13 mouse cellular contexts compared by ENCODE assay signal in genomic region chr14:28949785-28950184, GRCm38 (mm10).
DNase-seq lines count a peak whose midpoint lies in the region; ATAC-seq and TF ChIP-seq lines count a peak whose summit lies in the region.
"Had no signal": no experiment of that assay in that cellular context is flagged by ENCODE, and none has a peak within 500 bp of the region (broad histone marks: within the 10 kb centered on the region; RNA-seq: fewer than 3 reads in every experiment).

No protein-coding gene starts in this region.

- no peaks in the 10 kb centered on the region for H3K27me3 ChIP-seq in kidney, adult 2 months (replicated peaks; ENCODE audit: control insufficient read depth, insufficient read depth, low read length)
- H3K27me3 ChIP-seq in lung, postnatal 0 days (replicated peaks; ENCODE audit: insufficient read depth, low read length): no peaks in the 10 kb centered on the region
- H3K27me3 ChIP-seq: lung, embryonic 15.5 days; midbrain, embryonic 13.5 days had no signal

- H3K9ac ChIP-seq in lung, postnatal 0 days (replicated peaks; ENCODE audit: low read depth): no peak overlapping the region
- H3K9ac ChIP-seq: lung, embryonic 15.5 days; midbrain, embryonic 13.5 days had no signal

- no peak for TF ChIP-seq EP300 in lung, postnatal 0 days (IDR thresholded peaks at IDR 0.05)

- no peak overlapping the region for H3K4me2 ChIP-seq in lung, postnatal 0 days (replicated peaks; ENCODE audit: low read depth, low read length)
- H3K4me2 ChIP-seq: lung, embryonic 15.5 days; midbrain, embryonic 13.5 days had no signal

- WGBS in kidney, adult 2 months: 74% methylated on average over 1 of the region's 1 CpGs
- WGBS in lung, postnatal 0 days: 76% methylated on average over 1 of the region's 1 CpGs
- 81% methylated on average over 1 of the region's 1 CpGs for WGBS in olfactory bulb, adult 2 months

- H3K36me3 ChIP-seq in kidney, adult 2 months (ENCODE audit: control insufficient read depth, insufficient read depth, low read length): no peaks in the 10 kb centered on the region
- no peaks in the 10 kb centered on the region for H3K36me3 ChIP-seq in lung, postnatal 0 days (ENCODE audit: insufficient read depth, low read length)
- H3K36me3 ChIP-seq: lung, embryonic 15.5 days; midbrain, embryonic 13.5 days had no signal

- peaks cover 8% of the 10 kb centered on the region; the same call in 1 of the 2 replicates for H3K4me1 ChIP-seq in kidney, adult 2 months (ENCODE audit: control insufficient read depth, insufficient read depth, low read length)
- H3K4me1 ChIP-seq in lung, postnatal 0 days (ENCODE audit: insufficient read depth, low read depth, low read length): no peaks in the 10 kb centered on the region
- peaks cover 9% of the 10 kb centered on the region; the same call in 1 of the 2 replicates for H3K4me1 ChIP-seq in olfactory bulb, adult 2 months (ENCODE audit: control insufficient read depth, insufficient read depth, low read length)
- H3K4me1 ChIP-seq: lung, embryonic 15.5 days had no signal

- TF ChIP-seq CTCF in kidney, adult 2 months (conservative IDR thresholded peaks at IDR 0.05; ENCODE audit: insufficient read depth, insufficient read length, low read depth, low read length): peak; percentile 47
- TF ChIP-seq CTCF in lung, postnatal 0 days (IDR thresholded peaks at IDR 0.05): peak; percentile 32
- no peak for TF ChIP-seq CTCF in olfactory bulb, adult 2 months (IDR thresholded peaks at IDR 0.05; ENCODE audit: insufficient read depth, low read depth, low read length)

- peak; percentile 32 to 44 for DNase-seq in cerebellum, postnatal 14 days
- no peak for DNase-seq in cerebellum, postnatal 36 days
- peak; percentile 54 for DNase-seq in kidney, adult 2 months
- no peak for DNase-seq in kidney, adult 18-20 months
- DNase-seq in lung, postnatal 0 days (ENCODE audit: low spot score): no peak
- no peak for DNase-seq in lung, postnatal 10 days
- DNase-seq: cerebellum, adult 9-11 months; right cerebral cortex, postnatal 4 days had no signal

- no peak overlapping the region for H3K4me3 ChIP-seq in kidney, adult 2 months (ENCODE audit: insufficient read depth, low read depth, low read length)
- H3K4me3 ChIP-seq in lung, postnatal 0 days (ENCODE audit: low read depth, low read length): no peak overlapping the region
- no peak overlapping the region for H3K4me3 ChIP-seq in olfactory bulb, adult 2 months (ENCODE audit: insufficient read depth, low read depth, low read length)
- H3K4me3 ChIP-seq: lung, embryonic 15.5 days; midbrain, embryonic 13.5 days had no signal

- no peak overlapping the region for H3K27ac ChIP-seq in kidney, adult 2 months (ENCODE audit: insufficient read depth, low read depth, low read length)
- no peak overlapping the region for H3K27ac ChIP-seq in lung, postnatal 0 days (ENCODE audit: low read length)
- H3K27ac ChIP-seq in olfactory bulb, adult 2 months (ENCODE audit: insufficient read depth, low read depth, low read length): peak overlapping the region; percentile 38; the same call in 1 of the 2 replicates
- H3K27ac ChIP-seq: lung, embryonic 15.5 days; midbrain, embryonic 13.5 days had no signal

- ATAC-seq in lung, postnatal 0 days: no peak
- ATAC-seq in granulocyte monocyte progenitor cell, adult 5-6 weeks (replicated peaks; ENCODE audit: poor library complexity, severe bottlenecking): no peak
- ATAC-seq: intestine, embryonic 16.5 days; midbrain, embryonic 13.5 days had no signal

- no peaks in the 10 kb centered on the region for H3K9me3 ChIP-seq in lung, postnatal 0 days (ENCODE audit: low read length)
- H3K9me3 ChIP-seq: lung, embryonic 15.5 days; midbrain, embryonic 13.5 days had no signal

- no peak for TF ChIP-seq POLR2A in kidney, adult 2 months (IDR thresholded peaks at IDR 0.05; ENCODE audit: low read depth, low read length)
- no peak for TF ChIP-seq POLR2A in olfactory bulb, adult 2 months (IDR thresholded peaks at IDR 0.05; ENCODE audit: insufficient read depth, low read depth, low read length)

Comparison
In these comparisons a context has a peak if more than half of its experiments do, and no peak if none do; other contexts are left out.
1. DNase-seq: peak in cerebellum, postnatal 14 days (2 of 2) and kidney, adult 2 months (single experiment); none in cerebellum, postnatal 36 days (0 of 2), kidney, adult 18-20 months (single experiment), lung, postnatal 0 days (single experiment) and lung, postnatal 10 days (single experiment).